Mouse (Mus musculus) frontal cortex, adult 2 months (tissue): Measurements from ENCODE around the gene Scgb2b12. TPM values are rescaled to one million over a fixed set of nuclear protein-coding genes. Genes with fewer than 3 reads are reported as not detected.
"Not testable (repeated sequence)": the region's sequence is repeated elsewhere in the genome, so short reads cannot be mapped to it uniquely, and the experiment has no call there.

Experiments used
- DNase-seq, 2 experiments: peaks; one replicate each; pipeline ENCODE4 v3.0.0; 2022; ENCODE audit warnings: low spot score in 1 of 2; ENCODE audit errors: extremely low spot score in 1 of 2
- polyA plus RNA-seq: library from polyadenylated mRNA; depleted of rRNA; stranded (reverse); fragments of >200 nt; gene quantifications from 2 replicates; pipeline ENCODE4 v1.2.3, GENCODE M21; 2012; rRNA removed

Scgb2b12 gene
- not detected in 2 replicates for polyA plus RNA-seq

GRCm38 (mm10) chr7:32327145-32327544 lies at the start of gene Scgb2b12:
Gene Scgb2b12 (minus strand): TSS chr7:32327245.
- not testable (repeated sequence) for DNase-seq

- not testable (repeated sequence) for DNase-seq
These were observed 6.8 kb upstream of the Scgb2b12 start, which contains the start of gene Scgb1b12 for GRCm38 (mm10) chr7:32333882-32334281. Gene Scgb1b12 (plus strand): TSS chr7:32334182.

Other genes with a start within 250 kb of the Scgb2b12 start
- gene Scgb1b10, start 226.4 kb downstream of the Scgb2b12 start, polyA plus RNA-seq = not detected in 2 replicates
- not detected in 2 replicates for gene Scgb2b11, start 116.1 kb downstream of the Scgb2b12 start, polyA plus RNA-seq
- gene Scgb1b11, start 104.4 kb downstream of the Scgb2b12 start, polyA plus RNA-seq = not detected in 2 replicates
- gene Scgb1b12, start 6.9 kb upstream of the Scgb2b12 start, polyA plus RNA-seq = not detected in 2 replicates
- gene Scgb1b29, start 114.3 kb upstream of the Scgb2b12 start, polyA plus RNA-seq = not detected in 2 replicates